Mouse (Mus musculus): ENCODE data around the gene Commd7. TPM values are rescaled to one million over a fixed set of nuclear protein-coding genes. Genes with fewer than 3 reads are reported as not detected.
A peak's percentile ranks its signal among the peaks of the same experiment; 100 is the strongest.
"Not testable (repeated sequence)": the region's sequence is repeated elsewhere in the genome, so short reads cannot be mapped to it uniquely, and the experiment has no call there.

Commd7 gene
- polyA plus RNA-seq, 1 experiment from 2014 or later = 61.5 TPM

- Histone ChIP-seq H3K36me3 (ENCODE audit: control insufficient read depth, insufficient read depth, low read length) (no peaks in the 10 kb centered on the region), H3K27ac (replicated peaks; ENCODE audit: low read depth, low read length) (no peak overlapping the region), H3K4me3 (ENCODE audit: low read depth, low read length) (no peak overlapping the region), H3K9me3 (ENCODE audit: control insufficient read depth, low read length) (no peaks in the 10 kb centered on the region), H3K4me1 (ENCODE audit: control insufficient read depth, insufficient read depth, low read length) (no peaks in the 10 kb centered on the region), H3K4me2 (ENCODE audit: low read depth, low read length) (no peak overlapping the region), H3K9ac (ENCODE audit: low read depth, low read length) (no peak overlapping the region), H3K27me3 (replicated peaks; ENCODE audit: control insufficient read depth, insufficient read depth, low read length) (no peaks in the 10 kb centered on the region)
- ATAC-seq (ENCODE audit: low read depth) (no peak), DNase-seq (ENCODE audit: low spot score) (peak; percentile 10)
- WGBS = 73% methylated on average over 7 of the region's 7 CpGs
Observed at GRCm38 (mm10) chr2:153665401-153665800, 32.8 kb upstream of the Commd7 start.

GRCm38 (mm10) chr2:153660616-153661015 is 28.0 kb upstream of the Commd7 start:
- Histone ChIP-seq H3K9me3 (ENCODE audit: control insufficient read depth, low read length) (no peaks in the 10 kb centered on the region), H3K9ac (ENCODE audit: low read depth, low read length) (no peak overlapping the region), H3K4me1 (ENCODE audit: control insufficient read depth, insufficient read depth, low read length) (no peaks in the 10 kb centered on the region), H3K4me2 (ENCODE audit: low read depth, low read length) (no peak overlapping the region), H3K27me3 (replicated peaks; ENCODE audit: control insufficient read depth, insufficient read depth, low read length) (no peaks in the 10 kb centered on the region), H3K36me3 (ENCODE audit: control insufficient read depth, insufficient read depth, low read length) (no peaks in the 10 kb centered on the region), H3K27ac (replicated peaks; ENCODE audit: low read depth, low read length) (no peak overlapping the region), H3K4me3 (ENCODE audit: low read depth, low read length) (no peak overlapping the region)
- DNase-seq (ENCODE audit: low spot score) = no peak
- 40% methylated on average over 3 of the region's 3 CpGs for WGBS
- no peak for ATAC-seq (ENCODE audit: low read depth)

GRCm38 (mm10) chr2:153657659-153658058 is 25.1 kb upstream of the Commd7 start:
- not testable (repeated sequence) for H3K4me2 ChIP-seq (ENCODE audit: low read depth, low read length); H3K4me1 ChIP-seq (ENCODE audit: control insufficient read depth, insufficient read depth, low read length); ATAC-seq (ENCODE audit: low read depth); H3K9me3 ChIP-seq (ENCODE audit: control insufficient read depth, low read length); H3K36me3 ChIP-seq (ENCODE audit: control insufficient read depth, insufficient read depth, low read length); H3K27me3 ChIP-seq (replicated peaks; ENCODE audit: control insufficient read depth, insufficient read depth, low read length); DNase-seq (ENCODE audit: low spot score); H3K9ac ChIP-seq (ENCODE audit: low read depth, low read length); H3K27ac ChIP-seq (replicated peaks; ENCODE audit: low read depth, low read length); H3K4me3 ChIP-seq (ENCODE audit: low read depth, low read length)
- WGBS = 85% methylated on average over 6 of the region's 8 CpGs

GRCm38 (mm10) chr2:153651681-153652080 is 19.1 kb upstream of the Commd7 start:
- Histone ChIP-seq H3K27ac (replicated peaks; ENCODE audit: low read depth, low read length) (no peak overlapping the region), H3K27me3 (replicated peaks; ENCODE audit: control insufficient read depth, insufficient read depth, low read length) (no peaks in the 10 kb centered on the region), H3K4me3 (ENCODE audit: low read depth, low read length) (no peak overlapping the region), H3K9ac (ENCODE audit: low read depth, low read length) (no peak overlapping the region), H3K4me2 (ENCODE audit: low read depth, low read length) (no peak overlapping the region), H3K9me3 (ENCODE audit: control insufficient read depth, low read length) (no peaks in the 10 kb centered on the region), H3K36me3 (ENCODE audit: control insufficient read depth, insufficient read depth, low read length) (no peaks in the 10 kb centered on the region), H3K4me1 (ENCODE audit: control insufficient read depth, insufficient read depth, low read length) (peaks cover 5% of the 10 kb centered on the region; the same call in 1 of the 2 replicates)
- ATAC-seq (ENCODE audit: low read depth) (no peak), DNase-seq (ENCODE audit: low spot score) (peak; percentile 17)
- WGBS = 57% methylated on average over 3 of the region's 3 CpGs

- DNase-seq (ENCODE audit: low spot score) (peak; percentile 51), ATAC-seq (ENCODE audit: low read depth) (peak; percentile 62; the same call in 1 of the 2 replicates)
- peak overlapping the region; percentile 95 for H3K4me2 ChIP-seq (ENCODE audit: low read depth, low read length)
- no peaks in the 10 kb centered on the region for H3K9me3 ChIP-seq (ENCODE audit: control insufficient read depth, low read length)
- peak overlapping the region; percentile 84 for H3K9ac ChIP-seq (ENCODE audit: low read depth, low read length)
- H3K4me3 ChIP-seq (ENCODE audit: low read depth, low read length) = peak overlapping the region; percentile 79
- H3K27ac ChIP-seq (replicated peaks; ENCODE audit: low read depth, low read length) = no peak overlapping the region
- WGBS = 5% methylated on average over 20 of the region's 28 CpGs
- H3K36me3 ChIP-seq (ENCODE audit: control insufficient read depth, insufficient read depth, low read length) = no peaks in the 10 kb centered on the region
- H3K27me3 ChIP-seq (replicated peaks; ENCODE audit: control insufficient read depth, insufficient read depth, low read length) = no peaks in the 10 kb centered on the region
- H3K4me1 ChIP-seq (ENCODE audit: control insufficient read depth, insufficient read depth, low read length) = peaks cover 5% of the 10 kb centered on the region; the same call in 1 of the 2 replicates
Observed at GRCm38 (mm10) chr2:153650014-153650687, 17.6 kb upstream of the Commd7 start.

GRCm38 (mm10) chr2:153649298-153650013 is 16.9 kb upstream of the Commd7 start, which contains the start of gene Dnmt3b:
Dnmt3b (plus strand) TSS chr2:153649450.
- peak within 1 kb of the TSS; percentile 95 for H3K4me2 ChIP-seq (ENCODE audit: low read depth, low read length)
- H3K4me1 ChIP-seq (ENCODE audit: control insufficient read depth, insufficient read depth, low read length) = peaks cover 5% of the 10 kb centered on the region; the same call in 1 of the 2 replicates
- H3K27ac ChIP-seq (replicated peaks; ENCODE audit: low read depth, low read length) = peak within 1 kb of the TSS; percentile 33; the same call in 1 of the 2 replicates
- no peaks in the 10 kb centered on the region for H3K36me3 ChIP-seq (ENCODE audit: control insufficient read depth, insufficient read depth, low read length)
- H3K9me3 ChIP-seq (ENCODE audit: control insufficient read depth, low read length) = no peaks in the 10 kb centered on the region
- no peaks in the 10 kb centered on the region for H3K27me3 ChIP-seq (replicated peaks; ENCODE audit: control insufficient read depth, insufficient read depth, low read length)
- peak; percentile 88 for ATAC-seq (ENCODE audit: low read depth)
- DNase-seq (ENCODE audit: low spot score) = peak; percentile 79
- peak within 1 kb of the TSS; percentile 84 for H3K9ac ChIP-seq (ENCODE audit: low read depth, low read length)
- peak within 1 kb of the TSS; percentile 79 for H3K4me3 ChIP-seq (ENCODE audit: low read depth, low read length)
- 1% methylated on average over 17 of the region's 93 CpGs for WGBS

- no peak for ATAC-seq (ENCODE audit: low read depth)
- no peak for DNase-seq (ENCODE audit: low spot score)
Observed at GRCm38 (mm10) chr2:153648773-153649297, 16.3 kb upstream of the Commd7 start.

GRCm38 (mm10) chr2:153642999-153643398 is 10.4 kb upstream of the Commd7 start:
- no peak overlapping the region for H3K9ac ChIP-seq (ENCODE audit: low read depth, low read length)
- no peak overlapping the region for H3K4me3 ChIP-seq (ENCODE audit: low read depth, low read length)
- WGBS = 31% methylated on average over 6 of the region's 6 CpGs

More at GRCm38 (mm10) chr2:153648773-153649297, 16.3 kb upstream of the Commd7 start:
- no peaks in the 10 kb centered on the region for H3K36me3 ChIP-seq (ENCODE audit: control insufficient read depth, insufficient read depth, low read length)
- peaks cover 5% of the 10 kb centered on the region; the same call in 1 of the 2 replicates for H3K4me1 ChIP-seq (ENCODE audit: control insufficient read depth, insufficient read depth, low read length)
- peak overlapping the region; percentile 95 for H3K4me2 ChIP-seq (ENCODE audit: low read depth, low read length)
- peak overlapping the region; percentile 79 for H3K4me3 ChIP-seq (ENCODE audit: low read depth, low read length)
- 0 out of 2 replicates have a peak overlapping the region, but pooled peaks have one; percentile 33 for H3K27ac ChIP-seq (replicated peaks; ENCODE audit: low read depth, low read length)
- no peaks in the 10 kb centered on the region for H3K9me3 ChIP-seq (ENCODE audit: control insufficient read depth, low read length)
- no peaks in the 10 kb centered on the region for H3K27me3 ChIP-seq (replicated peaks; ENCODE audit: control insufficient read depth, insufficient read depth, low read length)
- peak overlapping the region; percentile 84 for H3K9ac ChIP-seq (ENCODE audit: low read depth, low read length)
- WGBS = 26% methylated on average over 10 of the region's 14 CpGs

More at GRCm38 (mm10) chr2:153642999-153643398, 10.4 kb upstream of the Commd7 start:
- H3K27me3 ChIP-seq (replicated peaks; ENCODE audit: control insufficient read depth, insufficient read depth, low read length) = no peaks in the 10 kb centered on the region
- no peak overlapping the region for H3K27ac ChIP-seq (replicated peaks; ENCODE audit: low read depth, low read length)
- no peak overlapping the region for H3K4me2 ChIP-seq (ENCODE audit: low read depth, low read length)
- no peak for ATAC-seq (ENCODE audit: low read depth)
- no peaks in the 10 kb centered on the region for H3K9me3 ChIP-seq (ENCODE audit: control insufficient read depth, low read length)
- no peak for DNase-seq (ENCODE audit: low spot score)
- H3K4me1 ChIP-seq (ENCODE audit: control insufficient read depth, insufficient read depth, low read length) = no peaks in the 10 kb centered on the region
- no peaks in the 10 kb centered on the region for H3K36me3 ChIP-seq (ENCODE audit: control insufficient read depth, insufficient read depth, low read length)
